8 mouse cellular contexts compared by ENCODE assay signal in genomic region chr5:99480078-99481031, GRCm38 (mm10).
DNase-seq lines count a peak whose midpoint lies in the region; ATAC-seq lines count a peak whose summit lies in the region.

No protein-coding gene starts in this region.

- H3K9me3 ChIP-seq in embryonic facial prominence, embryonic 11.5 days (replicated peaks; ENCODE audit: control insufficient read depth, low read length): no peaks in the 10 kb centered on the region
- H3K9me3 ChIP-seq in hindbrain, embryonic 15.5 days: no peaks in the 10 kb centered on the region
- no peaks in the 10 kb centered on the region for H3K9me3 ChIP-seq in neural tube, embryonic 13.5 days

- no peaks in the 10 kb centered on the region for H3K27me3 ChIP-seq in embryonic facial prominence, embryonic 11.5 days (ENCODE audit: control insufficient read depth, insufficient read depth, low read length)
- H3K27me3 ChIP-seq in hindbrain, embryonic 15.5 days: no peaks in the 10 kb centered on the region
- H3K27me3 ChIP-seq in neural tube, embryonic 13.5 days: no peaks in the 10 kb centered on the region

- no peaks in the 10 kb centered on the region for H3K36me3 ChIP-seq in embryonic facial prominence, embryonic 11.5 days (replicated peaks; ENCODE audit: control insufficient read depth, insufficient read depth, low read depth, low read length)
- H3K36me3 ChIP-seq in hindbrain, embryonic 15.5 days: no peaks in the 10 kb centered on the region
- no peaks in the 10 kb centered on the region for H3K36me3 ChIP-seq in neural tube, embryonic 13.5 days

- ATAC-seq in embryonic facial prominence, embryonic 11.5 days (replicated peaks; ENCODE audit: insufficient number of reproducible peaks, low FRiP score, low TSS enrichment, low read depth): no peak
- no peak; the same call in 1 of the 2 replicates for ATAC-seq in hindbrain, embryonic 15.5 days (ENCODE audit: low FRiP score, low read depth)
- no peak for ATAC-seq in neural tube, embryonic 13.5 days (ENCODE audit: low read depth)

- H3K27ac ChIP-seq in embryonic facial prominence, embryonic 11.5 days (replicated peaks; ENCODE audit: low read depth, low read length): peak overlapping the region; percentile 43; the same call in 1 of the 2 replicates
- peak overlapping the region; percentile 64 for H3K27ac ChIP-seq in hindbrain, embryonic 15.5 days (replicated peaks)
- H3K27ac ChIP-seq in neural tube, embryonic 13.5 days (replicated peaks): peak overlapping the region; percentile 76

- DNase-seq in left cerebral cortex, postnatal 4 days: peak; percentile 65
- DNase-seq in left cerebral cortex, postnatal 25 days (ENCODE audit: low spot score in 2 of 2): no peak
- DNase-seq in embryonic facial prominence, embryonic 11.5 days (ENCODE audit: low spot score): peak; percentile 54
- no peak for DNase-seq in spleen, adult 12 weeks (ENCODE audit: low spot score)
- DNase-seq in gastrocnemius, postnatal 14 days: no peak
- no peak for DNase-seq in Muller cell, postnatal 12 days (ENCODE audit: inconsistent ontology term)

- intact Hi-C loops in left cerebral cortex, postnatal 4 days (cut with DNase I): no loop called here
- intact Hi-C loops in left cerebral cortex, postnatal 25 days (cut with DNase I): no loop called here
- intact Hi-C loops in gastrocnemius, postnatal 14 days (cut with DNase I; ENCODE audit: low total_unique reads): no loop called here

- H3K4me1 ChIP-seq in embryonic facial prominence, embryonic 11.5 days (ENCODE audit: control insufficient read depth, insufficient read depth, low read length): no peaks in the 10 kb centered on the region; the same call in 1 of the 2 replicates
- H3K4me1 ChIP-seq in hindbrain, embryonic 15.5 days (replicated peaks): peaks cover 20% of the 10 kb centered on the region
- H3K4me1 ChIP-seq in neural tube, embryonic 13.5 days (replicated peaks): peaks cover 26% of the 10 kb centered on the region

- H3K9ac ChIP-seq in embryonic facial prominence, embryonic 11.5 days (replicated peaks; ENCODE audit: low read length): peak overlapping the region; percentile 48; the same call in 1 of the 2 replicates
- H3K9ac ChIP-seq in hindbrain, embryonic 15.5 days: no peak overlapping the region
- no peak overlapping the region for H3K9ac ChIP-seq in neural tube, embryonic 13.5 days

- H3K4me2 ChIP-seq in embryonic facial prominence, embryonic 11.5 days (ENCODE audit: low read depth, low read length): no peak overlapping the region
- H3K4me2 ChIP-seq in hindbrain, embryonic 15.5 days: peak overlapping the region; percentile 40
- peak overlapping the region; percentile 39; the same call in 1 of the 2 replicates for H3K4me2 ChIP-seq in neural tube, embryonic 13.5 days

- no peak overlapping the region for H3K4me3 ChIP-seq in embryonic facial prominence, embryonic 11.5 days (ENCODE audit: low read depth, low read length)
- no peak overlapping the region for H3K4me3 ChIP-seq in hindbrain, embryonic 15.5 days
- no peak overlapping the region for H3K4me3 ChIP-seq in neural tube, embryonic 13.5 days

- 63% methylated on average over 6 of the region's 6 CpGs for WGBS in embryonic facial prominence, embryonic 11.5 days
- WGBS in hindbrain, embryonic 15.5 days: 50% methylated on average over 6 of the region's 6 CpGs
- WGBS in neural tube, embryonic 13.5 days: 56% methylated on average over 6 of the region's 6 CpGs

Comparison
In these comparisons a context has a peak if more than half of its experiments do, and no peak if none do; other contexts are left out.
1. DNase-seq: peak in left cerebral cortex, postnatal 4 days (single experiment) and embryonic facial prominence, embryonic 11.5 days (single experiment); none in left cerebral cortex, postnatal 25 days (0 of 2), spleen, adult 12 weeks (single experiment), gastrocnemius, postnatal 14 days (single experiment) and Muller cell, postnatal 12 days (single experiment).
2. Peak in every context shown above with its lines, with median percentiles within 50 percentile points of each other: H3K27ac ChIP-seq.